Mouse (Mus musculus) gastrocnemius, adult 2 months (tissue): ENCODE results near the gene Grin2d. TPM values are rescaled to one million over a fixed set of nuclear protein-coding genes. Genes with fewer than 3 reads are reported as not detected.

Experiments used
- DNase-seq: peaks from one replicate; pipeline ENCODE4 v3.0.0; 2022
- H3K27ac ChIP-seq: fragments of 200-600 bp; 2 replicates; pipeline ENCODE4 v1.8.1; 2022; ENCODE audit warnings: mild to moderate bottlenecking
- H3K4me3 ChIP-seq: fragments of 200-600 bp; 2 replicates; pipeline ENCODE4 v1.8.1; 2022; ENCODE audit warnings: mild to moderate bottlenecking, moderate library complexity
- CTCF ChIP-seq: fragments of 200-600 bp; IDR thresholded peaks from 2 replicates; pipeline ENCODE4 v1.8.1; 2022; ENCODE audit warnings: antibody characterized with exemption, mild to moderate bottlenecking, moderate library complexity
- intact Hi-C: fragments of 180-260 bp; cut with DNase I; formaldehyde crosslinking; loops from one replicate; pipeline ENCODE4 v1.15.1; 2025
- total RNA-seq, 2 experiments: library from RNA; stranded (reverse); gene quantifications; 2 replicates each; pipeline ENCODE4 v1.2.3; 2021

Gene Grin2d
- total RNA-seq, 2 experiments from 2014 or later: 0.13 to 0.14 TPM

GRCm38 (mm10) chr7:45809276-45810075 lies 68.7 kb downstream of the Grin2d start:
- DNase-seq: no peak
- intact Hi-C loops: no loop called here
- no peak for TF ChIP-seq CTCF
- Histone ChIP-seq H3K27ac (no peak overlapping the region), H3K4me3 (no peak overlapping the region)

GRCm38 (mm10) chr7:45808471-45808870 lies 69.7 kb downstream of the Grin2d start:
- no peak for TF ChIP-seq CTCF
- intact Hi-C loops: no loop called here
- DNase-seq: no peak
- Histone ChIP-seq H3K27ac (no peak overlapping the region), H3K4me3 (no peak overlapping the region)

- intact Hi-C loops: no loop called here
- Histone ChIP-seq H3K4me3 (no peak overlapping the region), H3K27ac (no peak overlapping the region)
- no peak for DNase-seq
- no peak for TF ChIP-seq CTCF
Observed at GRCm38 (mm10) chr7:45805941-45806340, 72.2 kb downstream of the Grin2d start.

GRCm38 (mm10) chr7:45802551-45802950 lies 75.6 kb downstream of the Grin2d start:
- TF ChIP-seq CTCF: no peak
- Histone ChIP-seq H3K4me3 (no peak overlapping the region), H3K27ac (no peak overlapping the region)
- intact Hi-C loops: no loop called here
- DNase-seq: no peak

GRCm38 (mm10) chr7:45801348-45801747 lies 76.8 kb downstream of the Grin2d start:
- intact Hi-C loops: loop anchor here (1.0 kb wide), 1 partner anchor 62 kb away; no protein-coding TSS in a partner anchor
- 0 out of 2 replicates have a peak overlapping the region, but pooled peaks have one; percentile 29 for H3K27ac ChIP-seq
- peak overlapping the region; percentile 69 for H3K4me3 ChIP-seq
- 0 out of 2 replicates have a peak, but pooled peaks have one; percentile 100 for TF ChIP-seq CTCF
- peak; percentile 92 for DNase-seq

GRCm38 (mm10) chr7:45800546-45801204 lies 77.5 kb downstream of the Grin2d start:
- H3K4me3 ChIP-seq: peak overlapping the region; percentile 69
- H3K27ac ChIP-seq: no peak overlapping the region
- TF ChIP-seq CTCF: no peak
- DNase-seq: no peak
- intact Hi-C loops: loop anchor here (1.0 kb wide), 1 partner anchor 61 kb away; no protein-coding TSS in a partner anchor

GRCm38 (mm10) chr7:45800001-45800400 lies 78.2 kb downstream of the Grin2d start:
- no peak for TF ChIP-seq CTCF
- DNase-seq: no peak
- Histone ChIP-seq H3K4me3 (peak overlapping the region; percentile 69; the same call in 1 of the 2 replicates), H3K27ac (no peak overlapping the region)
- intact Hi-C loops: no loop called here

GRCm38 (mm10) chr7:45798931-45799330 lies 79.2 kb downstream of the Grin2d start:
- Histone ChIP-seq H3K27ac (no peak overlapping the region), H3K4me3 (peak overlapping the region; percentile 74)
- no peak for TF ChIP-seq CTCF
- no peak for DNase-seq
- intact Hi-C loops: no loop called here

GRCm38 (mm10) chr7:45798511-45798836 lies 79.7 kb downstream of the Grin2d start:
- H3K4me3 ChIP-seq: peak overlapping the region; percentile 74
- intact Hi-C loops: no loop called here
- TF ChIP-seq CTCF: no peak
- H3K27ac ChIP-seq: no peak overlapping the region
- no peak for DNase-seq

- H3K4me3 ChIP-seq: peak overlapping the region; percentile 74
- no peak for DNase-seq
- intact Hi-C loops: no loop called here
- no peak overlapping the region for H3K27ac ChIP-seq
- TF ChIP-seq CTCF: no peak
Observed at GRCm38 (mm10) chr7:45797661-45798510, 80.3 kb downstream of the Grin2d start.

GRCm38 (mm10) chr7:45796950-45797349 lies 81.2 kb downstream of the Grin2d start:
- H3K27ac ChIP-seq: no peak overlapping the region
- intact Hi-C loops: no loop called here
- DNase-seq: no peak
- no peak overlapping the region for H3K4me3 ChIP-seq
- TF ChIP-seq CTCF: no peak

GRCm38 (mm10) chr7:45794971-45795370 lies 83.2 kb downstream of the Grin2d start:
- no peak overlapping the region for H3K27ac ChIP-seq
- intact Hi-C loops: no loop called here
- no peak overlapping the region for H3K4me3 ChIP-seq
- no peak for TF ChIP-seq CTCF
- DNase-seq: no peak
